Comparison of ENCODE assay signal across 14 mouse cellular contexts in genomic region chr1:133247189-133247588, GRCm38 (mm10).
DNase-seq lines count a peak whose midpoint lies in the region; ATAC-seq lines count a peak whose summit lies in the region.
"Had no signal": no experiment of that assay in that cellular context is flagged by ENCODE, and none has a peak within 500 bp of the region (broad histone marks: within the 10 kb centered on the region; RNA-seq: fewer than 3 reads in every experiment).

No protein-coding gene starts in this region.

- peaks cover 69% of the 10 kb centered on the region for H3K4me1 ChIP-seq in heart, embryonic 10.5 days
- peaks cover 57% of the 10 kb centered on the region for H3K4me1 ChIP-seq in midbrain, embryonic 10.5 days
- peaks cover 39% of the 10 kb centered on the region for H3K4me1 ChIP-seq in midbrain, embryonic 16.5 days (ENCODE audit: control insufficient read depth, insufficient read depth, low read length)
- H3K4me1 ChIP-seq in liver, embryonic 13.5 days (replicated peaks) = peaks cover 65% of the 10 kb centered on the region
- H3K4me1 ChIP-seq in stomach, embryonic 15.5 days = peaks cover 36% of the 10 kb centered on the region

- ATAC-seq in midbrain, embryonic 16.5 days = no peak
- no peak for ATAC-seq in liver, embryonic 13.5 days (ENCODE audit: low read depth)
- ATAC-seq in stomach, embryonic 15.5 days (ENCODE audit: insufficient read depth, low FRiP score, low read depth) = no peak
- ATAC-seq in megakaryocyte, adult 5-6 weeks (ENCODE audit: poor library complexity, severe bottlenecking) = no peak
- ATAC-seq: forebrain, embryonic 14.5 days; lung, postnatal 0 days had no signal

- peak overlapping the region; percentile 46 for H3K4me3 ChIP-seq in heart, embryonic 10.5 days
- peak overlapping the region; percentile 37; the same call in 1 of the 2 replicates for H3K4me3 ChIP-seq in midbrain, embryonic 10.5 days
- H3K4me3 ChIP-seq in midbrain, embryonic 16.5 days (ENCODE audit: low read depth, low read length) = no peak overlapping the region
- H3K4me3 ChIP-seq in liver, embryonic 13.5 days (replicated peaks) = no peak overlapping the region
- H3K4me3 ChIP-seq in stomach, embryonic 15.5 days (replicated peaks) = no peak overlapping the region

- no peak overlapping the region for H3K4me2 ChIP-seq in midbrain, embryonic 16.5 days (ENCODE audit: low read length)
- H3K4me2 ChIP-seq in liver, embryonic 13.5 days = peak overlapping the region; percentile 44; the same call in 1 of the 2 replicates
- peak overlapping the region; percentile 43 for H3K4me2 ChIP-seq in stomach, embryonic 15.5 days

- intact Hi-C loops in heart, postnatal 36 days (cut with DNase I) = no loop called here

- no peaks in the 10 kb centered on the region for H3K36me3 ChIP-seq in heart, embryonic 10.5 days
- H3K36me3 ChIP-seq in midbrain, embryonic 10.5 days = no peaks in the 10 kb centered on the region; the same call in 1 of the 2 replicates
- H3K36me3 ChIP-seq in midbrain, embryonic 16.5 days (ENCODE audit: control insufficient read depth, insufficient read depth, low read length) = no peaks in the 10 kb centered on the region
- H3K36me3 ChIP-seq in liver, embryonic 13.5 days = no peaks in the 10 kb centered on the region
- H3K36me3 ChIP-seq in stomach, embryonic 15.5 days = no peaks in the 10 kb centered on the region

- no peaks in the 10 kb centered on the region for H3K27me3 ChIP-seq in heart, embryonic 10.5 days (ENCODE audit: insufficient read depth, poor library complexity, severe bottlenecking)
- H3K27me3 ChIP-seq in midbrain, embryonic 10.5 days (ENCODE audit: low read depth, poor library complexity, severe bottlenecking) = no peaks in the 10 kb centered on the region
- no peaks in the 10 kb centered on the region for H3K27me3 ChIP-seq in midbrain, embryonic 16.5 days (ENCODE audit: control insufficient read depth, insufficient read depth, low read depth, low read length)
- 0 out of 2 replicates have a peak, but pooled peaks cover 4% of the 10 kb centered on the region for H3K27me3 ChIP-seq in liver, embryonic 13.5 days
- no peaks in the 10 kb centered on the region for H3K27me3 ChIP-seq in stomach, embryonic 15.5 days (replicated peaks)

- H3K27ac ChIP-seq in heart, embryonic 10.5 days = peak overlapping the region; percentile 88
- peak overlapping the region; percentile 87 for H3K27ac ChIP-seq in midbrain, embryonic 10.5 days (replicated peaks)
- no peak overlapping the region for H3K27ac ChIP-seq in midbrain, embryonic 16.5 days (ENCODE audit: low read length)
- H3K27ac ChIP-seq in liver, embryonic 13.5 days = no peak overlapping the region
- no peak overlapping the region for H3K27ac ChIP-seq in stomach, embryonic 15.5 days

- H3K9me3 ChIP-seq in heart, embryonic 10.5 days = no peaks in the 10 kb centered on the region
- no peaks in the 10 kb centered on the region for H3K9me3 ChIP-seq in midbrain, embryonic 10.5 days (replicated peaks)
- H3K9me3 ChIP-seq in midbrain, embryonic 16.5 days (replicated peaks; ENCODE audit: control insufficient read depth, low read length, poor library complexity, severe bottlenecking) = no peaks in the 10 kb centered on the region
- no peaks in the 10 kb centered on the region for H3K9me3 ChIP-seq in liver, embryonic 13.5 days (replicated peaks)
- no peaks in the 10 kb centered on the region for H3K9me3 ChIP-seq in stomach, embryonic 15.5 days

- WGBS in heart, embryonic 10.5 days = 60% methylated on average over 5 of the region's 5 CpGs
- 67% methylated on average over 5 of the region's 5 CpGs for WGBS in midbrain, embryonic 10.5 days
- WGBS in midbrain, embryonic 16.5 days = 67% methylated on average over 5 of the region's 5 CpGs
- 78% methylated on average over 5 of the region's 5 CpGs for WGBS in liver, embryonic 13.5 days (ENCODE audit: insufficient replicate concordance)
- 64% methylated on average over 5 of the region's 5 CpGs for WGBS in stomach, embryonic 15.5 days

- no peak for DNase-seq in heart, embryonic 10.5 days (ENCODE audit: low spot score)
- DNase-seq in heart, postnatal 36 days = no peak
- no peak for DNase-seq in midbrain, embryonic 10.5 days (ENCODE audit: low spot score)
- no peak for DNase-seq in liver, embryonic 13.5 days
- DNase-seq in c-Kit-positive CD71-positive TER-119-positive erythroid progenitor cells, embryonic 14.5 days (ENCODE audit: low spot score) = no peak
- DNase-seq: cerebellum, adult 9-11 months; gastrocnemius, postnatal 14 days; left cerebral cortex, postnatal 4 days; thymus, postnatal 25 days had no signal

- no peak overlapping the region for H3K9ac ChIP-seq in midbrain, embryonic 16.5 days (ENCODE audit: low read depth, low read length)
- H3K9ac ChIP-seq in liver, embryonic 13.5 days = no peak overlapping the region; the same call in 1 of the 2 replicates
- no peak overlapping the region for H3K9ac ChIP-seq in stomach, embryonic 15.5 days

Comparison
In these comparisons a context has a peak if more than half of its experiments do, and no peak if none do; other contexts are left out.
1. H3K27ac ChIP-seq: peak in heart, embryonic 10.5 days (single experiment) and midbrain, embryonic 10.5 days (single experiment); none in midbrain, embryonic 16.5 days (single experiment), liver, embryonic 13.5 days (single experiment) and stomach, embryonic 15.5 days (single experiment).
2. H3K4me3 ChIP-seq: peak in heart, embryonic 10.5 days (single experiment) and midbrain, embryonic 10.5 days (single experiment); none in midbrain, embryonic 16.5 days (single experiment), liver, embryonic 13.5 days (single experiment) and stomach, embryonic 15.5 days (single experiment).